Mouse (Mus musculus) bone marrow macrophage, adult 2 months (primary cell): Measurements from ENCODE around the gene Snx11.
"Not testable (repeated sequence)": the region's sequence is repeated elsewhere in the genome, so short reads cannot be mapped to it uniquely, and the experiment has no call there.

Source experiments
- CTCF ChIP-seq: IDR thresholded peaks from 2 replicates; pipeline ENCODE4 v1.5.1; 2012; ENCODE audit warnings: low read depth, mild to moderate bottlenecking, low read length, moderate library complexity
- POLR2A ChIP-seq: IDR thresholded peaks from 2 replicates; pipeline ENCODE4 v1.6.1; 2012; ENCODE audit warnings: mild to moderate bottlenecking, low read depth, low read length, borderline replicate concordance

DNA sequence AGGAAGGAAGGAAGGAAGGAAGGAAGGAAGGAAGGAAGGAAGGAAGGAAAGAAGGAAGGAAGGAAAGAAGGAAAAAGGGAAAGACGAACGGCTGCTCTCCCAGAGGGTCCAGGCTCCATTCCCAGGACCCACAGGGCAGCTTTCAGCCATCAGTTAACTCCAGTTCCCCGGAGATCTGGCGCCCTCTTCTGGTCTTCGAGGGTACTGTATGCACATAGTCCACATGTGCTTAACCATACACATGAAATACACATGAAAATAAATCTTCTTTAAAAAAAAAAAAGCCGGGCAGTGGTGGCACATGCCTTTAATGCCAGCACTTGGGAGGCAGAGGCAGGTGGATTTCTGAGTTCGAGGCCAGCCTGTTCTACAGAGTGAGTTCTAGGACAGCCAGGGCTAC is 7.5 kb upstream of the Snx11 start:
- not testable (repeated sequence) for TF ChIP-seq POLR2A
- TF ChIP-seq CTCF: peak; percentile 59; the same call in 1 of the 2 replicates
